Comparison of ENCODE assay signal across 14 mouse cellular contexts in the genomic region with DNA sequence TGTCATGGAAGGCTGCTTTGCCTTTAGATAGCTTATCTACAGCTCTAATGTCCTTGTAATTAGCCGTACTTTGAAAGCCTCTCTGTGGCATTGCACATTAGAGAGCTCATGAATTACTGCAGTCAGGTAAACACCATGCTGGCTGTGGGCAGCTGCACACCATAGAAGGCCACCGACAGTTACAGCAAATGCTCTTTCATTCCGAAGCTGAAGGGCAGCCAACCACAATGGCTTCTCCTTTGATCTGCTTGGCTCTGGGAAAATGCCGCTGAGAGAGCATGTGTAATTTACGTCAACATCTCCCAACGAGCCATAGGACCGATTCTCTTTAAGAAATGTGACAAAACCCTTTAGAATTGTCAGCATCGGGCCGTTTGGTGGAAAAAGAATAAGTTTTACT. TPM values are rescaled to one million over a fixed set of nuclear protein-coding genes. Genes with fewer than 3 reads are reported as not detected.
DNase-seq lines count a peak whose midpoint lies in the region; ATAC-seq lines count a peak whose summit lies in the region.
"Had no signal": no experiment of that assay in that cellular context is flagged by ENCODE, and none has a peak within 500 bp of the region (broad histone marks: within the 10 kb centered on the region; RNA-seq: fewer than 3 reads in every experiment).

No protein-coding gene starts in this region.

- H3K9me3 ChIP-seq in midbrain, embryonic 16.5 days (replicated peaks; ENCODE audit: control insufficient read depth, low read length, poor library complexity, severe bottlenecking) = no peaks in the 10 kb centered on the region
- H3K9me3 ChIP-seq in midbrain, embryonic 10.5 days (replicated peaks) = no peaks in the 10 kb centered on the region
- H3K9me3 ChIP-seq in forebrain, embryonic 16.5 days (ENCODE audit: control insufficient read depth, low read length) = no peaks in the 10 kb centered on the region
- H3K9me3 ChIP-seq: lung, embryonic 15.5 days had no signal

- no peak overlapping the region for H3K9ac ChIP-seq in midbrain, embryonic 16.5 days (ENCODE audit: low read depth, low read length)
- H3K9ac ChIP-seq in forebrain, embryonic 16.5 days (replicated peaks; ENCODE audit: low read depth, low read length) = no peak overlapping the region
- H3K9ac ChIP-seq: lung, embryonic 15.5 days had no signal

- 0 out of 2 replicates have a peak, but pooled peaks have one; percentile 25 for ATAC-seq in midbrain, embryonic 16.5 days
- peak; percentile 62; the same call in 1 of the 2 replicates for ATAC-seq in forebrain, embryonic 16.5 days
- ATAC-seq: activated CD4-positive, CD25-positive, alpha-beta regulatory T cell, adult 4 months; inflammation-experienced regulatory T-cells, adult 6 months had no signal

- H3K4me3 ChIP-seq in midbrain, embryonic 16.5 days (ENCODE audit: low read depth, low read length) = no peak overlapping the region
- no peak overlapping the region for H3K4me3 ChIP-seq in midbrain, embryonic 10.5 days
- no peak overlapping the region for H3K4me3 ChIP-seq in forebrain, embryonic 16.5 days (replicated peaks; ENCODE audit: low read length)
- H3K4me3 ChIP-seq: lung, embryonic 15.5 days had no signal

- no peaks in the 10 kb centered on the region for H3K36me3 ChIP-seq in midbrain, embryonic 16.5 days (ENCODE audit: control insufficient read depth, insufficient read depth, low read length)
- H3K36me3 ChIP-seq in midbrain, embryonic 10.5 days = no peaks in the 10 kb centered on the region
- H3K36me3 ChIP-seq in forebrain, embryonic 16.5 days (ENCODE audit: control insufficient read depth, insufficient read depth) = no peaks in the 10 kb centered on the region
- H3K36me3 ChIP-seq: lung, embryonic 15.5 days had no signal

- DNase-seq in embryo, embryonic 10.5 days (ENCODE audit: low spot score) = peak; percentile 36
- no peak for DNase-seq in embryo, embryonic 9.5 days (ENCODE audit: extremely low spot score)
- no peak for DNase-seq in midbrain, embryonic 10.5 days (ENCODE audit: low spot score)
- DNase-seq in layer of hippocampus, adult 11-12 months (ENCODE audit: low spot score) = no peak
- DNase-seq in yolk sac, embryonic 10.5 days (ENCODE audit: low spot score) = no peak
- DNase-seq: kidney, postnatal 4 days; liver; right cerebral cortex, postnatal 4 days; thymus, postnatal 14 days had no signal

- 24% methylated on average over 9 of the region's 9 CpGs for WGBS in midbrain, embryonic 16.5 days
- 60% methylated on average over 9 of the region's 9 CpGs for WGBS in midbrain, embryonic 10.5 days
- WGBS in forebrain, embryonic 16.5 days = 6% methylated on average over 9 of the region's 9 CpGs

- H3K4me1 ChIP-seq in midbrain, embryonic 16.5 days (ENCODE audit: control insufficient read depth, insufficient read depth, low read length) = no peaks in the 10 kb centered on the region
- peaks cover 12% of the 10 kb centered on the region for H3K4me1 ChIP-seq in midbrain, embryonic 10.5 days
- peaks cover 3% of the 10 kb centered on the region; the same call in 1 of the 2 replicates for H3K4me1 ChIP-seq in forebrain, embryonic 16.5 days (replicated peaks; ENCODE audit: control insufficient read depth, insufficient read depth, low read length)
- H3K4me1 ChIP-seq: lung, embryonic 15.5 days had no signal

- H3K4me2 ChIP-seq in midbrain, embryonic 16.5 days (ENCODE audit: low read length) = no peak overlapping the region
- no peak overlapping the region for H3K4me2 ChIP-seq in forebrain, embryonic 16.5 days (ENCODE audit: low read length)
- H3K4me2 ChIP-seq: lung, embryonic 15.5 days had no signal

- no peaks in the 10 kb centered on the region for H3K27me3 ChIP-seq in midbrain, embryonic 16.5 days (ENCODE audit: control insufficient read depth, insufficient read depth, low read depth, low read length)
- H3K27me3 ChIP-seq in midbrain, embryonic 10.5 days (ENCODE audit: low read depth, poor library complexity, severe bottlenecking) = no peaks in the 10 kb centered on the region
- H3K27me3 ChIP-seq in forebrain, embryonic 16.5 days (replicated peaks; ENCODE audit: control insufficient read depth, insufficient read depth, low read length) = no peaks in the 10 kb centered on the region
- H3K27me3 ChIP-seq: lung, embryonic 15.5 days had no signal

- H3K27ac ChIP-seq in midbrain, embryonic 16.5 days (ENCODE audit: low read length) = no peak overlapping the region
- no peak overlapping the region for H3K27ac ChIP-seq in midbrain, embryonic 10.5 days (replicated peaks)
- H3K27ac ChIP-seq in forebrain, embryonic 16.5 days (ENCODE audit: low read length) = no peak overlapping the region
- H3K27ac ChIP-seq: lung, embryonic 15.5 days had no signal

RNA-seq across cellular contexts. Expression of a gene that starts 38.7 kb away (rescaled TPM):
- 0.39 and 0.60 TPM in 2 replicates for polyA plus RNA-seq in midbrain, embryonic 16.5 days (2015; fragmentation: Nextera tagmentation; extraction: Ambion mirVana)
- 0.20 and 0.39 TPM in 2 replicates for polyA plus RNA-seq in midbrain, embryonic 10.5 days (2016; fragmentation: Nextera tagmentation; extraction: Ambion mirVana)
- 0.82 and 1.1 TPM in 2 replicates for polyA plus RNA-seq in forebrain, embryonic 16.5 days (2015; fragmentation: Nextera tagmentation; extraction: Ambion mirVana)
- polyA plus RNA-seq: activated CD4-positive, CD25-positive, alpha-beta regulatory T cell, adult 4 months had no signal
